Mouse (Mus musculus): ENCODE data around the gene Ier2. TPM values are rescaled to one million over a fixed set of nuclear protein-coding genes. Genes with fewer than 3 reads are reported as not detected.
A peak's percentile ranks its signal among the peaks of the same experiment; 100 is the strongest.

Ier2 gene
- polyA plus RNA-seq (2014; fragmentation: Nextera tagmentation; extraction: Ambion mirVana) = 46.5 and 50.1 TPM in 2 replicates

GRCm38 (mm10) chr8:84662581-84663065 is at the start of gene Ier2:
TSS of gene Ier2 (minus strand) at chr8:84662852.
- WGBS = under 1% methylated on average over 27 of the region's 27 CpGs
- H3K9ac ChIP-seq (ENCODE audit: low read depth, low read length) = peak within 1 kb of the TSS; percentile 96
- peak within 1 kb of the TSS; percentile 97 for H3K4me2 ChIP-seq
- H3K36me3 ChIP-seq (ENCODE audit: control insufficient read depth, insufficient read depth, low read length) = no peaks in the 10 kb centered on the region
- H3K27ac ChIP-seq (ENCODE audit: low read depth, low read length) = peak within 1 kb of the TSS; percentile 95
- H3K27me3 ChIP-seq (replicated peaks; ENCODE audit: control insufficient read depth, insufficient read depth, low read length) = no peaks in the 10 kb centered on the region
- ATAC-seq (replicated peaks; ENCODE audit: low FRiP score) (peak; percentile 71), DNase-seq (ENCODE audit: low spot score) (peak; percentile 93)
- H3K9me3 ChIP-seq (ENCODE audit: control insufficient read depth, low read length) = no peaks in the 10 kb centered on the region
- peaks cover 36% of the 10 kb centered on the region for H3K4me1 ChIP-seq (replicated peaks; ENCODE audit: control insufficient read depth, insufficient read depth, low read length)
- peak within 1 kb of the TSS; percentile 87 for H3K4me3 ChIP-seq (ENCODE audit: low read depth, low read length)

GRCm38 (mm10) chr8:84711933-84712758 is 49.5 kb upstream of the Ier2 start:
- Histone ChIP-seq H3K4me1 (replicated peaks; ENCODE audit: control insufficient read depth, insufficient read depth, low read length) (peaks cover 33% of the 10 kb centered on the region), H3K9me3 (ENCODE audit: control insufficient read depth, low read length) (no peaks in the 10 kb centered on the region), H3K27me3 (replicated peaks; ENCODE audit: control insufficient read depth, insufficient read depth, low read length) (peaks cover 58% of the 10 kb centered on the region), H3K9ac (ENCODE audit: low read depth, low read length) (0 out of 2 replicates have a peak overlapping the region, but pooled peaks have one; percentile 20), H3K4me3 (ENCODE audit: low read depth, low read length) (no peak overlapping the region), H3K36me3 (ENCODE audit: control insufficient read depth, insufficient read depth, low read length) (no peaks in the 10 kb centered on the region), H3K27ac (ENCODE audit: low read depth, low read length) (peak overlapping the region; percentile 45), H3K4me2 (no peak overlapping the region)
- DNase-seq (ENCODE audit: low spot score) = no peak
- 45% methylated on average over 10 of the region's 11 CpGs for WGBS
- no peak for ATAC-seq (replicated peaks; ENCODE audit: low FRiP score)

- DNase-seq (ENCODE audit: low spot score) = no peak
- Histone ChIP-seq H3K4me3 (ENCODE audit: low read depth, low read length) (no peak overlapping the region), H3K4me2 (no peak overlapping the region), H3K27me3 (replicated peaks; ENCODE audit: control insufficient read depth, insufficient read depth, low read length) (peaks cover 56% of the 10 kb centered on the region), H3K9ac (ENCODE audit: low read depth, low read length) (no peak overlapping the region), H3K36me3 (ENCODE audit: control insufficient read depth, insufficient read depth, low read length) (no peaks in the 10 kb centered on the region), H3K9me3 (ENCODE audit: control insufficient read depth, low read length) (no peaks in the 10 kb centered on the region), H3K4me1 (replicated peaks; ENCODE audit: control insufficient read depth, insufficient read depth, low read length) (peaks cover 41% of the 10 kb centered on the region), H3K27ac (ENCODE audit: low read depth, low read length) (peak overlapping the region; percentile 45; the same call in 1 of the 2 replicates)
- WGBS = 73% methylated on average over 3 of the region's 3 CpGs
- ATAC-seq (replicated peaks; ENCODE audit: low FRiP score) = no peak
These were observed 48.7 kb upstream of the Ier2 start for GRCm38 (mm10) chr8:84711312-84711711.

- no peaks in the 10 kb centered on the region for H3K36me3 ChIP-seq (ENCODE audit: control insufficient read depth, insufficient read depth, low read length)
- no peak overlapping the region for H3K4me3 ChIP-seq (ENCODE audit: low read depth, low read length)
- no peak overlapping the region for H3K4me2 ChIP-seq
- ATAC-seq (replicated peaks; ENCODE audit: low FRiP score) (no peak), DNase-seq (ENCODE audit: low spot score) (no peak)
- H3K9me3 ChIP-seq (ENCODE audit: control insufficient read depth, low read length) = no peaks in the 10 kb centered on the region
- H3K27ac ChIP-seq (ENCODE audit: low read depth, low read length) = no peak overlapping the region
- no peak overlapping the region for H3K9ac ChIP-seq (ENCODE audit: low read depth, low read length)
- peaks cover 50% of the 10 kb centered on the region for H3K4me1 ChIP-seq (replicated peaks; ENCODE audit: control insufficient read depth, insufficient read depth, low read length)
- WGBS = 93% methylated on average over 1 of the region's 1 CpGs
- H3K27me3 ChIP-seq (replicated peaks; ENCODE audit: control insufficient read depth, insufficient read depth, low read length) = peaks cover 50% of the 10 kb centered on the region
These were observed 47.3 kb upstream of the Ier2 start for GRCm38 (mm10) chr8:84709931-84710330.

- H3K36me3 ChIP-seq (ENCODE audit: control insufficient read depth, insufficient read depth, low read length) = peaks cover 3% of the 10 kb centered on the region; the same call in 1 of the 2 replicates
- peaks cover 47% of the 10 kb centered on the region for H3K27me3 ChIP-seq (replicated peaks; ENCODE audit: control insufficient read depth, insufficient read depth, low read length)
- H3K27ac ChIP-seq (ENCODE audit: low read depth, low read length) = no peak overlapping the region
- ATAC-seq (replicated peaks; ENCODE audit: low FRiP score) (peak; percentile 52), DNase-seq (ENCODE audit: low spot score) (peak; percentile 86)
- 0 out of 2 replicates have a peak overlapping the region, but pooled peaks have one; percentile 1 for H3K4me3 ChIP-seq (ENCODE audit: low read depth, low read length)
- peaks cover 58% of the 10 kb centered on the region for H3K4me1 ChIP-seq (replicated peaks; ENCODE audit: control insufficient read depth, insufficient read depth, low read length)
- peak overlapping the region; percentile 28; the same call in 1 of the 2 replicates for H3K9ac ChIP-seq (ENCODE audit: low read depth, low read length)
- H3K4me2 ChIP-seq = peak overlapping the region; percentile 74
- no peaks in the 10 kb centered on the region for H3K9me3 ChIP-seq (ENCODE audit: control insufficient read depth, low read length)
- WGBS = 17% methylated on average over 12 of the region's 12 CpGs
These were observed 46.3 kb upstream of the Ier2 start for GRCm38 (mm10) chr8:84708774-84709475.

GRCm38 (mm10) chr8:84708071-84708541 is 45.5 kb upstream of the Ier2 start:
- Histone ChIP-seq H3K27me3 (replicated peaks; ENCODE audit: control insufficient read depth, insufficient read depth, low read length) (peaks cover 46% of the 10 kb centered on the region), H3K27ac (ENCODE audit: low read depth, low read length) (peak overlapping the region; percentile 16; the same call in 1 of the 2 replicates), H3K9ac (ENCODE audit: low read depth, low read length) (peak overlapping the region; percentile 58), H3K36me3 (ENCODE audit: control insufficient read depth, insufficient read depth, low read length) (peaks cover 3% of the 10 kb centered on the region; the same call in 1 of the 2 replicates), H3K4me3 (ENCODE audit: low read depth, low read length) (peak overlapping the region; percentile 51), H3K4me2 (peak overlapping the region; percentile 74), H3K4me1 (replicated peaks; ENCODE audit: control insufficient read depth, insufficient read depth, low read length) (peaks cover 64% of the 10 kb centered on the region), H3K9me3 (ENCODE audit: control insufficient read depth, low read length) (no peaks in the 10 kb centered on the region)
- 6% methylated on average over 15 of the region's 15 CpGs for WGBS
- ATAC-seq (replicated peaks; ENCODE audit: low FRiP score) = no peak
- no peak for DNase-seq (ENCODE audit: low spot score)

GRCm38 (mm10) chr8:84707267-84707883 is 44.7 kb upstream of the Ier2 start:
- peaks cover 46% of the 10 kb centered on the region for H3K27me3 ChIP-seq (replicated peaks; ENCODE audit: control insufficient read depth, insufficient read depth, low read length)

More at GRCm38 (mm10) chr8:84707267-84707883, 44.7 kb upstream of the Ier2 start:
- H3K9me3 ChIP-seq (ENCODE audit: control insufficient read depth, low read length) = no peaks in the 10 kb centered on the region
- peak; percentile 44 for ATAC-seq (replicated peaks; ENCODE audit: low FRiP score)
- peak overlapping the region; percentile 58 for H3K9ac ChIP-seq (ENCODE audit: low read depth, low read length)
- peak; percentile 77 for DNase-seq (ENCODE audit: low spot score)
- 1% methylated on average over 22 of the region's 22 CpGs for WGBS
- peak overlapping the region; percentile 54 for H3K27ac ChIP-seq (ENCODE audit: low read depth, low read length)
- peaks cover 59% of the 10 kb centered on the region for H3K4me1 ChIP-seq (replicated peaks; ENCODE audit: control insufficient read depth, insufficient read depth, low read length)
- H3K36me3 ChIP-seq (ENCODE audit: control insufficient read depth, insufficient read depth, low read length) = peaks cover 3% of the 10 kb centered on the region; the same call in 1 of the 2 replicates
- peak overlapping the region; percentile 74 for H3K4me2 ChIP-seq
- H3K4me3 ChIP-seq (ENCODE audit: low read depth, low read length) = peak overlapping the region; percentile 51
